Mouse (Mus musculus): Measurements from ENCODE around the gene Tmem210.
"Not testable (repeated sequence)": the region's sequence is repeated elsewhere in the genome, so short reads cannot be mapped to it uniquely, and the experiment has no call there.

The Tmem210 gene

DNA sequence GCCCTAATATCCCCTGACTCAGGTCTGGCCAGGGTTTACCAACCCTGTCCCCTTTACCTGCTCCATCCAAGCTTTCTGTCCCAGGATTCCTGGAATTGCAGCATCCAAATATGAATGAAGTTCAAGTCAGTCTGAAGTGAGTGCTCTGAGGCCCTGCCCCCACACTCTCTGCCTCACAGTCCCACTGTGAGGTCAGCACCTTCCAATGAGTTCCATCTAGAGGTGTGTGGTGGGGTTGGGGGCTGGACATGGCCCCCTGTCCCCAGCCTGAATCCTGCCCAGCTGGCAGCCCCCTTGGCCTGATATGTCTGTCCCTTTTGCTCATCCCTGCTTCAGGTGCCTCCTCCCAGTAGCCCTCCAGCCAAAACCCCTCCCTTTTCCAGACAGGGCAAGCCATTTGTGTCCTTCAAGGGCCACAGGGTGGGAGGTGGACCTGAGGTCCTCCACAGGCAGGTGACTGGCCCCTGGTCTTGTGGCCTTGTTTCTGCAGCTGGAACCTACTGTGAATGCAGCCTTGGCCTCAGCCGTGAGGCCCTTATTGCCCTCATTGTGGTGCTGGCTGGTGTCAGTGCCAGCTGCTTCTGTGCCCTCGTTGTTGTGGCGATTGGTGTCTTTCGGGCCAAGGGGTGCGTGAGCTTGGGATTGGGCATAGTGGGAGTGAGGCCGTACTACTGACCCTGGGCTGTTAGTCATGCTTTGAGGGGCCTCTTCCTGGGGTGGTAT lies at the start of gene Tmem210:
Tmem210 (plus strand) TSS at position 219 of the 723 bp plus-strand sequence.
- no peak for DNase-seq (ENCODE audit: extremely low read depth, insufficient read length, low spot score)

DNA sequence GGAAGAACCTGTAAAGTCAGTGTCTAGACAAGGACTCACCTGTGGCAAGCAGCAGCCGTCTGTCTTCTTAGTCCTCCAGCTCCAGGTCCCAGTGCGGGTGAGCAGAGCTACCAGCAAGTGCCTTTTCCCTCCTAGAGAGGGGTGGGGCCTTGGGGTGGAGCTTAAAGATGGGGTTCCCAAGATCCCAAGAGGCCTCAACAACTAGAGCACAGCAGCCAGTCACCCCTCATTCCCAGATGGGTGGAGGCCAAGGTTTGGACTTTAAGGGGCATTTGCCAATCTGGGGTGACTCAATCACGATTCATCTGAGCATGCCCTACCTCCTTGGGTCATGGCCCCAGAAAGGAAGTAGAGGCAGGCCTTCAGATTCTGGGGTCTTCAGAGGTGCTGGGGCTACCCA lies 48.2 kb upstream of the Tmem210 start:
- DNase-seq (ENCODE audit: extremely low read depth, insufficient read length, low spot score): no peak

GRCm38 (mm10) chr2:25240310-25240709 lies 47.6 kb upstream of the Tmem210 start:
- no peak for DNase-seq (ENCODE audit: extremely low read depth, insufficient read length, low spot score)

GRCm38 (mm10) chr2:25240723-25241437 lies 47.1 kb upstream of the Tmem210 start:
- DNase-seq (ENCODE audit: extremely low read depth, insufficient read length, low spot score): no peak

DNA sequence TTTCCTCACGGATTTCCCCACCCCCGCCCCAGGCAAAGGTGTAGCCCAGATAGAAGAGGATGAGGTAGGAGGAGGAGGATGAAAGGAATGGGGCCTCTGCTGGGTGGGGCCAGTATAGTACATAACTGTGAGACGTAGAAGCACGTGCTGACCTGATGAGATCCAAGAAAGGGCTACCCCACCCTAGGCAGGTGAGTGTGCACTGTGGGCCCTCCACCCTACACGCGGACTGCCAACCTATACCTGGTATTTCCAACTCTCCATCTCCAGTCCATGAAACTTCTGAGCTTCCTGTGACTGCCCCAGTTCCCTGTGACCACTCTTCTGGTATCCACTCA lies 46.5 kb upstream of the Tmem210 start:
- no peak for DNase-seq (ENCODE audit: extremely low read depth, insufficient read length, low spot score)

DNA sequence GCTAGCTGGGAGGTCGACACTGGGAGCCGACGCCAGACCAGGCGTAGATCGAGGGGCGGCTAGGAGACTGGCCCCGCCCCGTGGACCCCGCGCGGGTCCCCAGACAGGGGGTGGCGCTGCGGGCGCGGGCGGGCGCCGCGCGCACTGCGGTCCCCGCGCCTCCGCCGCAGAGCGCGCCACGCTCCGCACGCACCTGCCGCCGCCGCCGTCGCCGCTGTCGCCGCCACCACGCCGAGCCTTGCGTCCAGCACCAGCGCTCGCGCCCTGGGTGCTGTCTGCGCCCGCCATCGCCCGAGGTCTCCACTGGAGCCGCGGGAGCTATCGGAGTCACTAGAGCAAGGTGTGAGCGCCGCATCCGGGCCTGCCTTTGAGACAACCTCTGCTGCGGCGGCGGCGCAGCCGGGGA lies 45.8 kb upstream of the Tmem210 start, which contains the start of the genes Rnf208 and Cysrt1:
Rnf208 (plus strand) TSS at position 155 of the 406 bp plus-strand sequence.
Cysrt1 (minus strand) TSS at position 352 of the 406 bp plus-strand sequence.
- DNase-seq (ENCODE audit: extremely low read depth, insufficient read length, low spot score): no peak

- no peak for DNase-seq (ENCODE audit: extremely low read depth, insufficient read length, low spot score)
These were observed 44.6 kb upstream of the Tmem210 start for GRCm38 (mm10) chr2:25243342-25243741.

DNA sequence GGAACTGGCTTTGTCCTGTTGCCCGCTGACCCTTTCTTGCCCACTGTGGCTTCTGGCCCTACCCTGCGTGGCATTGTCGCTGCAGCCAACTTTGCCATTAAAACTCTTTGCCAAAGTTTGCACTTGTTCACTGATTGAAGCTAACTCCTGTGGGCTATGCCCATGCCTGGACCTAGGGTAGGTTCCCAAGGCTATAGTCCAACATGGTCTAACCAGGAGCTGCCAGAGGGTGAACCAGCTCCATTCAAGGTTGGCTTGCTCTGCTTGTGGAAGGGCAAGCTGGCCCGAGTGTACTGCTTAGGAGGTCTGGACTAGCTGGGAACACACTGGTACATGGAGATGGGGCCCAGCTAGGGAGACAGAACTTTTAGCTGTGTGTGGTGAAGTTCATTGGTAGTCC lies 43.8 kb upstream of the Tmem210 start:
- DNase-seq (ENCODE audit: extremely low read depth, insufficient read length, low spot score): no peak

GRCm38 (mm10) chr2:25246183-25247072 lies 41.5 kb upstream of the Tmem210 start, which contains the start of gene AL732309.1:
Gene AL732309.1, minus strand, starts transcription at chr2:25246863.
- no peak for DNase-seq (ENCODE audit: extremely low read depth, insufficient read length, low spot score)

GRCm38 (mm10) chr2:25252331-25252730 lies 35.6 kb upstream of the Tmem210 start:
- no peak for DNase-seq (ENCODE audit: extremely low read depth, insufficient read length, low spot score)

GRCm38 (mm10) chr2:25255284-25255779 lies 32.6 kb upstream of the Tmem210 start, which contains the start of gene Tmem203:
Gene Tmem203, plus strand, starts transcription at chr2:25255439.
- peak; percentile 83 for DNase-seq (ENCODE audit: extremely low read depth, insufficient read length, low spot score)

- not testable (repeated sequence) for DNase-seq (ENCODE audit: extremely low read depth, insufficient read length, low spot score)
These were observed 31.4 kb upstream of the Tmem210 start for GRCm38 (mm10) chr2:25256443-25257109.

- DNase-seq (ENCODE audit: extremely low read depth, insufficient read length, low spot score): not testable (repeated sequence)
These were observed 30.7 kb upstream of the Tmem210 start for GRCm38 (mm10) chr2:25257250-25257649.

DNA sequence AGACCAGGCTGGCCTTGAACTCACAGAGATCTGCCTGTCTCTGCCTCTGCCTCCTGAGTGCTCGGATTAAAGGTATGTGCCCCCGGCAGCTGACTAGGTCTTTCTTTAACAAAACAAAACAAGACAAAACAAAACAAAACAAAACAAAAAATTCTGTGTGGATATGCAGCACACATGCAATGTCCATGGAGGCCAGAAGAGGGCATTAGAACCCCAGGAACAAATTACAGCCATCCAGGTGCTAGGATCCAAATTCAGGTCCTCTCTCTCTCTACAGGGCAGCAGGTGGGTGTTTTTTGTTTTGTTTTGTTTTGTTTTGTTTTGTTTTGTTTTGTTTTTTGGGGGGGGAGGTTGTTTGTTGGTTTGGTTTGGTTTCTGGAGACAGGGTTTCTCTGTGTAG lies 29.1 kb upstream of the Tmem210 start:
- no peak for DNase-seq (ENCODE audit: extremely low read depth, insufficient read length, low spot score)

DNA sequence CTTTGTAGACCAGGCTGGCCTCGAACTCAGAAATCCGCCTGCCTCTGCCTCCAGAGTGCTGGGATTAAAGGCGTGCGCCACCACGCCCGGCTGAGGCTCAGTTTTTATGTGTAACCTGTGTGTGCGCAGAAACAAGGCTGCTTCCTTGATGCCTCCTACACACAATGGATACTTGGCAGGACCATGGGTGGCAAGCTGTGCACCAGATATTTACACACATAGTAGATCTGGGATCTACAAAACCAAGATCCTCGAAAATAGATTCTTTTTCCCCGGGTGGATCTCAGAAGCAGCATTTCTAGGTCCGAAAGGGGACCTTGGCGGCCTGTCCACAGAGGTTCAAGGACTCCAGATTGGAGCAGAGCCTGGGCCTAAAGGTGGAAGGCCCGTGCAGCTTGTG lies 26.1 kb upstream of the Tmem210 start:
- DNase-seq (ENCODE audit: extremely low read depth, insufficient read length, low spot score): no peak

DNA sequence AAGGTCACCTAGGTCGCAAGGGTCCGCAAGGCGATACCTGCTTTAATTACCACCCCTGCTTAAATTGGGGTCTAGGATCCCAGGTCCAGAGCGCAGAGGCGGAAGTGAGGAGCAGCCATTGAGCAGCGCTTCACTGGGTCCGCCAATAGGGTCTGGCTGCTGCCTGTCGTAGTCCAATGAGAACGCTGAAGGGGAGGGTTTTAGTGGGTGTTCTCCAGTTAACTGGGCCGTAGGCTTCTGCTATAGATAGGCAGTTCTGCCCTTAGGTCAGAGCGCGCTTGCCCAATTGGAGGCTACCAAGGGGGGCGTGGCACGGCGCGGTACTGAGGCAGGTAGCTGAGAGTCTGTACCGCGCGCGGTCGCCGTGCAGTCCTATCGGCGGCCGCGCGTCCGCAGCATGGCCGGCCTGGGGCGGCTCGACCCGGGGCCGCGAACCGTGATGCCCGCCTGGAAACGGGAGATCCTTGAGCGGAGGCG lies 25.6 kb upstream of the Tmem210 start, which contains the start of gene Tprn:
Tprn (plus strand) TSS at position 328 of the 477 bp plus-strand sequence.
- peak; percentile 89 for DNase-seq (ENCODE audit: extremely low read depth, insufficient read length, low spot score)

GRCm38 (mm10) chr2:25262795-25263622 lies 24.9 kb upstream of the Tmem210 start:
- peak; percentile 66 for DNase-seq (ENCODE audit: extremely low read depth, insufficient read length, low spot score)

DNA sequence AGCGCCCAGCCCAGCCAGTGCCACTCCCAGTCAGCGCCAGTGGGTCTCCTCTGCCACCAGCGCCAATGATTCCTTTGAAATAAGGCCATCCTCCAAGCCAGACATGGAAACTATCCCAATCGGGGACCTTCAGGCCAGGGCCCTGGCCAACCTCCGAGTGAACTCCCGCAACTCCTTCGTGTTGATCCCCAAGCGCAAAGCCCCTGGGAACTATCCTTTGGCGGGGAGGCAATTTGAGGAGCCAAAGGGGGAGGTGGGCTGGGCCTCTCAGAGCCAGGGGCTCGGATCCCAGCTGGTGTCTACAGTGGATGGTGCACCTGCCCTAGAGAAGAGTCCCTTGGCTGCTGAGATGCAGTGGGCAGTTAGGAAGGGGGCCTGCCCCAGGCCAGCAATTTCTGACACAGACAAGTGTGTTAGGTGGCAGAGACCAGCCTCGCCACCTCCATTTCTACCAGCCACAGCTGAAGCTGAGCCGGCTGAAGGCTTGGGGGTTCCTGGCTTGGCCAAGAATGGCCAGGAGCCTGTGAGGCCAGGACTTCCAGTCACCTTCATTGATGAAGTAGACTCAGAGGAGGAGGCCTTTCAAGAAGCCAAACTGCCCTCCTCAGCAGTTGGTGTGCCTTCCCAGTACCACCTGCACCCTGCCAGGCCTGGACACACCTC lies 24.2 kb upstream of the Tmem210 start:
- DNase-seq (ENCODE audit: extremely low read depth, insufficient read length, low spot score): no peak

DNA sequence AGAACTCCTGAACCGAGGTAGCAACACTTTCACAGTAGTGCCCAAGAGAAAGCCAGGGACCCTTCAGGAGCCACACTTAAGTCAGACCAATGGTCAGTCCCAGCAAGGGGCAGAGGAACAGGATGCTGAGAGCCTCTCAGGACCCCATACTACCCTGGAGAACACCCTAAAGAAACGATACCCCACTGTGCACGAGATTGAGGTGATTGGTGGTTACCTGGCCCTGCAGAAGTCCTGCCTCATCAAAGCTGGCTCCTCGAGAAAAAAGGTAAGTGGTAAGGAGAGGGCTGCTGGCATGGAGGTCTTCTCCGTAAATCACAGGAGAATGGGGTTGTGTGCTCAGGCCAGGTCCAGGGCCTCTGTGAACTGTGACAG lies 23.7 kb upstream of the Tmem210 start:
- DNase-seq (ENCODE audit: extremely low read depth, insufficient read length, low spot score): no peak

All from 3134 (cell line).